Mouse (Mus musculus) left cerebral cortex, postnatal 36 days (tissue): Measurements from ENCODE around the gene Cnot9. TPM values are rescaled to one million over a fixed set of nuclear protein-coding genes. Genes with fewer than 3 reads are reported as not detected.

Experiments used
- total RNA-seq, 2 experiments: library from RNA; stranded (reverse); gene quantifications; 2 replicates each; pipeline ENCODE4 v1.2.3; 2021

Gene Cnot9
- total RNA-seq, 2 experiments from 2014 or later: 24.9 to 28.0 TPM

Other genes starting within 250 kb of the Cnot9 start
- gene Gpbar1, start 227.5 kb upstream of the Cnot9 start, total RNA-seq: not detected
- gene Aamp, start 221.3 kb upstream of the Cnot9 start, total RNA-seq: 100 to 1,000 TPM; 139 to 143 TPM
- gene Pnkd, start 221.1 kb upstream of the Cnot9 start, total RNA-seq: 100 to 1,000 TPM; 151 to 166 TPM
- 10 to 100 TPM; 21.5 to 26.4 TPM for gene Tmbim1, start 200.4 kb upstream of the Cnot9 start, total RNA-seq
- gene Catip, start 143.9 kb upstream of the Cnot9 start, total RNA-seq: 1 to 10 TPM; 1.3 TPM
- gene Slc11a1, start 130.9 kb upstream of the Cnot9 start, total RNA-seq: 1 to 10 TPM; 2.6 to 5.1 TPM
- gene Ctdsp1, start 114.5 kb upstream of the Cnot9 start, total RNA-seq: 10 to 100 TPM; 23.0 to 25.2 TPM
- 1 to 10 TPM in 1 of 2 experiments, under 1 TPM in 1; 0.39 to 1.1 TPM for gene Vil1, start 96.7 kb upstream of the Cnot9 start, total RNA-seq
- gene Plcd4, start 36.8 kb downstream of the Cnot9 start, total RNA-seq: 10 to 100 TPM; 12.0 to 17.3 TPM
- 10 to 100 TPM; 21.5 to 24.5 TPM for gene Usp37, start 38.2 kb downstream of the Cnot9 start, total RNA-seq
- 10 to 100 TPM; 25.2 to 35.0 TPM for gene Zfp142, start 82.2 kb downstream of the Cnot9 start, total RNA-seq
- 10 to 100 TPM; 22.5 to 24.7 TPM for gene Bcs1l, start 82.2 kb downstream of the Cnot9 start, total RNA-seq
- 10 to 100 TPM; 46.7 to 68.2 TPM for gene Rnf25, start 95.3 kb downstream of the Cnot9 start, total RNA-seq
- gene Stk36, start 95.4 kb downstream of the Cnot9 start, total RNA-seq: 1 to 10 TPM; 3.7 to 6.9 TPM
- gene Ttll4, start 155.7 kb downstream of the Cnot9 start, total RNA-seq: 10 to 100 TPM; 15.1 to 33.5 TPM
- gene Cyp27a1, start 207.5 kb downstream of the Cnot9 start, total RNA-seq: 1 to 10 TPM; 2.3 to 3.3 TPM
- under 1 TPM in 1 of 2 experiments, not detected in 1; 0.14 TPM for gene Prkag3, start 243.2 kb downstream of the Cnot9 start, total RNA-seq